Mouse (Mus musculus) embryonic facial prominence, embryonic 13.5 days (tissue): ENCODE measurements at regions not wholly inside any gene's neighbourhood (a gene's known extent, or its start where the extent isn't known, plus 50 kb on each side); places are given as distances from the start of the nearest gene placed in this dataset. TPM values are rescaled to one million over a fixed set of nuclear protein-coding genes. Genes with fewer than 3 reads are reported as not detected.

Experiments used
- microRNA-seq: library from miRNA; unstranded; fragments of <30 nt; microRNA quantifications from one replicate; pipeline ENCODE4, GENCODE M21; 2016

Small RNA genes in the stretch of these regions (microRNA-seq; reads per million reads assigned to microRNA genes)
- gene Gm44375, result not detected
